Mouse (Mus musculus) heart, embryonic 16.5 days (tissue): Measurements from ENCODE around the gene Pamr1. TPM values are rescaled to one million over a fixed set of nuclear protein-coding genes. Genes with fewer than 3 reads are reported as not detected.

Experiments
- ATAC-seq: fragments of 200-750 bp; cut with Nextera tagmentation; replicated peaks from 2 replicates; pipeline ENCODE4 v1.8.0; 2017; ENCODE audit warnings: moderate number of reproducible peaks; ENCODE audit not compliant: insufficient read depth, low FRiP score; ENCODE audit errors: extremely low read depth
- H3K27ac ChIP-seq: fragments of 300-500 bp; sonication (generic); 2 replicates; pipeline ENCODE4 v1.5.1; 2014; ENCODE audit warnings: mild to moderate bottlenecking, low read length, control low read depth, moderate library complexity
- H3K27me3 ChIP-seq: fragments of 300-500 bp; sonication (generic); 2 replicates; pipeline ENCODE4 v1.6.1; 2014; ENCODE audit warnings: low read length, mixed read lengths; ENCODE audit not compliant: control insufficient read depth, insufficient read depth
- H3K36me3 ChIP-seq: fragments of 300-500 bp; sonication (generic); 2 replicates; pipeline ENCODE4 v1.6.1; 2014; ENCODE audit not compliant: control insufficient read depth, insufficient read depth
- H3K4me1 ChIP-seq: fragments of 300-500 bp; sonication (generic); 2 replicates; pipeline ENCODE4 v1.6.1; 2014; ENCODE audit warnings: low read length, mixed read lengths; ENCODE audit not compliant: control insufficient read depth, insufficient read depth
- H3K4me2 ChIP-seq: fragments of 300-500 bp; sonication (generic); 2 replicates; pipeline ENCODE4 v1.6.1; 2014; ENCODE audit warnings: low read depth, mild to moderate bottlenecking, control low read depth, low read length
- H3K4me3 ChIP-seq: fragments of 300-500 bp; sonication (generic); 2 replicates; pipeline ENCODE4 v1.5.1; 2014; ENCODE audit warnings: mild to moderate bottlenecking, control low read depth, low read length
- H3K9ac ChIP-seq: fragments of 300-500 bp; sonication (generic); 2 replicates; pipeline ENCODE4 v1.6.1; 2014; ENCODE audit warnings: low read length, control low read depth
- H3K9me3 ChIP-seq: fragments of 300-500 bp; sonication (generic); replicated peaks from 2 replicates; pipeline ENCODE4 v1.6.1; 2016; ENCODE audit warnings: low read length; ENCODE audit not compliant: control insufficient read depth
- WGBS: fragments of 180-500 bp; shearing (Covaris S2); extraction: QIAGEN DNeasy Blood & Tissue Kit; methylation state at CpG from one replicate; pipeline ENCODE4 v1.1.7; 2014; 5-methylcytosine and 5-hydroxymethylcytosine counted together
- polyA plus RNA-seq: library from polyadenylated mRNA; unstranded; fragments of >200 nt; fragmentation: Nextera tagmentation; extraction: Ambion mirVana; gene quantifications from 2 replicates; pipeline ENCODE4 v1.2.1, GENCODE M21; 2015

Gene Pamr1
- polyA plus RNA-seq, 1 experiment from 2014 or later, result 3.5 TPM

DNA sequence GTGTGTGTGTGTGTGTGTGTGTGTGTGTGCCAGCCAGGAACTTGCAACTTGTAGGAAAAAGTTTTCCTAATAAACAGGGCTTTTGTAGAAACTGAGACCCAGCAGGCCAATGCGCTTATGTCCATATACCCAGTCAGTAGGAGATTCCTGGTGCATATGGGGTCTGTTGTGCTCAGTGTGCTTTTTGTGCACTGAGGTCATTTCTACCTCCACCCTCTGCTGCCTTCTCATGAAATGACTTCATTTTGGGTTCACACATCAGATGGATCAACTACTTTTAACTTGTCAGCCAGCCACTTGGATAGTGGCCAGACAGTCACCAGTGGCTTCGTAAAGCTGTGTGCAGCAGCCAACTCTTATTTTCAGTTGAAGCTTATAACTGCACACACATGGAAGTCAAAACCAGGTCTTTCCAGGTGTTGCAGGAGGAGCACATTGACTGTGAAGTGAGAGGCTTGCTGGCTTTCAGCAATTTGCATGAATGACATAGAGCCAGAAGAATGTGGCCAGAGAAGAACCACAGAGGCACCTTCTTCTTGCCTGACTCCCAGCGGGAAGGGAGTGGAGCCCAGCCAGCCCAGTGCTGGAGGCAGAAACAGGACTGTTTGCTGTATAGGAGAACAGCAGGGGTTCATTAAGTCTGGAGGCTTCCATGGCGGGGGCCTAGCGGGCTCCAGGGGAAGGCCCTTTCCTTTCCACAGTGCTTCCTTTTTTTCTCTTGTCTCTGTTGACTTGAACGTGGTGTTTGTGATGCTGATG is 5.7 kb upstream of the Pamr1 start:
- no peak overlapping the region for H3K27ac ChIP-seq
- peaks cover 7% of the 10 kb centered on the region for H3K4me1 ChIP-seq
- H3K36me3 ChIP-seq, result no peaks in the 10 kb centered on the region
- no peak overlapping the region for H3K4me2 ChIP-seq
- H3K27me3 ChIP-seq, result peaks cover 4% of the 10 kb centered on the region
- no peak overlapping the region for H3K9ac ChIP-seq
- WGBS, result 30% methylated on average over 6 of the region's 6 CpGs
- ATAC-seq, result no peak
- H3K9me3 ChIP-seq, result 0 out of 2 replicates have a peak, but pooled peaks cover 2% of the 10 kb centered on the region
- H3K4me3 ChIP-seq, result no peak overlapping the region

DNA sequence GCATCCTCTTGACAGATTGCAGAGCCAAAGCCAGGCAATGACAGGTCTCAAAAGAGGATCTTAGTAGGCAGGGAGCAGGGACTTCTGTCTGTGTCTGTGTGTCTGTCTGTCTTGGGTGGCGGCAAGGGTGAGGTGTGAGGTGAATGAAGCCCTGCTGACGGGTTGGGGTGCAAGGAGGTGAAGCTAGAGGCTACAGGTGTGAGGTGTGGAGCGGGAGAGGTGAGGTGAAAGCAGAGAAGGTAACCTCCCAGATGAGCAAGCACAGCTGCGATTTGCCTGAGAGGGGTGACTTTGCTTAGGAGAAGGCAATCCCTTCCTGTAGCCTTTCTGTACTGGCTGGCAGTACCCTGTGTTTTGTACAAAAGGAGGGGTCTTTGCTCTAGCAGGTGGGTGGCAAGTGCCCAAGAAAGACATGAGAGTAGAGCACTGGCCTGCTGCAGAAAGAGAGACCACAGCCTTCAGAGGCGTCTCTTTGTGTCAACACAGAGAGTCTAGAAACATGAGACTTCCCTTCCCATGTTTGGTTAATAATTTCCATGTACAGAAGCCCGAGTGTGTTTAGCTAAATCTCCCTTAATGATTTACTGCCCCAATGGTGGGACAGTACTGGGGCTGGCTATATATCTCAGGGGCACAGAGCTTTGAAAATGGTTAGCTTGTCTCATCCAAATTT is 1.2 kb downstream of the Pamr1 start:
- H3K27me3 ChIP-seq, result peaks cover 13% of the 10 kb centered on the region
- H3K4me1 ChIP-seq, result peaks cover 7% of the 10 kb centered on the region
- no peak overlapping the region for H3K4me3 ChIP-seq
- WGBS, result 25% methylated on average over 6 of the region's 6 CpGs
- no peak for ATAC-seq
- H3K9ac ChIP-seq, result no peak overlapping the region
- H3K36me3 ChIP-seq, result no peaks in the 10 kb centered on the region
- peak overlapping the region; percentile 72; the same call in 1 of the 2 replicates for H3K4me2 ChIP-seq
- 0 out of 2 replicates have a peak, but pooled peaks cover 2% of the 10 kb centered on the region for H3K9me3 ChIP-seq
- no peak overlapping the region for H3K27ac ChIP-seq

DNA sequence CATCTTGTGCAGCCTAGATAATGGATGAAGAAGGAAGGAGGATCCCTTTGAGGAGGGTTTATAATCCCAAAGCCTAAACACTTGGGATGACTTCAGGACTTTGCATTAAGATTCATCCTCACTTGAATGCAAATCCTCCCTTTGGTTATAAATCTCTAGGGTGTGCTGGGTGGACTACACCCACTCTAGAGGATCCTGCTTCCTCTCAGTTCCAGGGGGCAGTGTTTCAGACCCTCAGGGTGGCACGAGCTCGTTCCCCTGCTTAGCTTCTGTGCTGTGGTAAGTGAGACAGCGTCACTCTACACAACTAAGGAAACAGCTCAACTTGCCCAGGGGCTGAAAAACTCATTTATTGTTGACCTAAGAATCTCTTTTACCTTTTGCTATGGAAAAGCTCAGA is 1.8 kb downstream of the Pamr1 start:
- WGBS, result 37% methylated on average over 3 of the region's 3 CpGs

DNA sequence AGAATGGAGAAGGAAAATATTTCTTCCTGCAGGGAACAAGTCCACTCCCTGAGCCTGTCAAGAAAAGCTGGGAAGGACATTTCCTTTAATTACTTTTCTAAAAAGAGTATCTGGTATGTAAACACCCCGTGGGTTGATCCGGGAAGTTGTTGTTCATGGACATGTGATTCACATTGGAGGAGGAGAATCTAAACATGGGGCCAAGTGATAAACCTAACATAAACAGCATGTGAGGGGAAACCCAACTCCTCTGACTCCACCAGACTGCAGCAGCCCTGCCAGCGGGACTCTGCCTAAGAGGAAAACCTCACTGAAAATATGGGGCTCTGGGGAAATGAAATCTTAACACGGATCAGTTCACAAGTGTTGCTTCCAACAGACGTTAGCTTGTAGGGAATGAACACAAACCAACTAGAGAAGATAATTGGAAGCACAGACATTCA is 2.3 kb downstream of the Pamr1 start:
- Histone ChIP-seq H3K4me2 (no peak overlapping the region), H3K9me3 (0 out of 2 replicates have a peak, but pooled peaks cover 2% of the 10 kb centered on the region), H3K36me3 (no peaks in the 10 kb centered on the region), H3K27ac (no peak overlapping the region), H3K27me3 (peaks cover 13% of the 10 kb centered on the region), H3K4me1 (peaks cover 7% of the 10 kb centered on the region), H3K9ac (no peak overlapping the region), H3K4me3 (no peak overlapping the region)
- WGBS, result 34% methylated on average over 5 of the region's 5 CpGs
- no peak for ATAC-seq

More for the DNA sequence above, 1.8 kb downstream of the Pamr1 start:
- no peak overlapping the region for H3K27ac ChIP-seq
- H3K9me3 ChIP-seq, result 0 out of 2 replicates have a peak, but pooled peaks cover 2% of the 10 kb centered on the region
- H3K27me3 ChIP-seq, result peaks cover 13% of the 10 kb centered on the region
- H3K4me3 ChIP-seq, result no peak overlapping the region
- no peaks in the 10 kb centered on the region for H3K36me3 ChIP-seq
- H3K9ac ChIP-seq, result no peak overlapping the region
- no peak for ATAC-seq
- H3K4me1 ChIP-seq, result peaks cover 7% of the 10 kb centered on the region
- no peak overlapping the region for H3K4me2 ChIP-seq

DNA sequence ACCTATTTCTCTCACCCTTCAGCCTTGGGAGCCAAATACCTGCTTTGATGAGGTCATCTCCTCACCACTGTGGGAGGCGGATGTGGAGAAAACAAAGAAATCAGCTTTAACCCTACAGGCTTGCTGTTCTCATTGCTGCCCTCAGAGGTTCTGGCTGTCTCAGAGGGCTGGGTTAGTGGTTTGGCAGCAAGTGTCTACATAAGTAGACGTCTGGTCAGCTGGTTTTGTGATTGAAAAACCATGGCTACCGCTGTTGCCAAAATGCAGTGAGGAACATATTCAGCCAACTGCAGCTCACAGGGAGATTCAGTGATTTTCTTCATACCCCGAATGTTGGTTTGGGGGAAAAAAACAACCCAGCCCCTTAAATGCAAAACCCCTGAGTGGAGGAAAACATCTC is 7.3 kb downstream of the Pamr1 start:
- WGBS, result 63% methylated on average over 4 of the region's 4 CpGs
- H3K9ac ChIP-seq, result no peak overlapping the region
- no peak overlapping the region for H3K4me3 ChIP-seq
- no peak for ATAC-seq
- H3K4me2 ChIP-seq, result no peak overlapping the region
- H3K27ac ChIP-seq, result no peak overlapping the region
- no peaks in the 10 kb centered on the region for H3K9me3 ChIP-seq
- H3K27me3 ChIP-seq, result no peaks in the 10 kb centered on the region; the same call in 1 of the 2 replicates
- H3K4me1 ChIP-seq, result no peaks in the 10 kb centered on the region
- H3K36me3 ChIP-seq, result no peaks in the 10 kb centered on the region

DNA sequence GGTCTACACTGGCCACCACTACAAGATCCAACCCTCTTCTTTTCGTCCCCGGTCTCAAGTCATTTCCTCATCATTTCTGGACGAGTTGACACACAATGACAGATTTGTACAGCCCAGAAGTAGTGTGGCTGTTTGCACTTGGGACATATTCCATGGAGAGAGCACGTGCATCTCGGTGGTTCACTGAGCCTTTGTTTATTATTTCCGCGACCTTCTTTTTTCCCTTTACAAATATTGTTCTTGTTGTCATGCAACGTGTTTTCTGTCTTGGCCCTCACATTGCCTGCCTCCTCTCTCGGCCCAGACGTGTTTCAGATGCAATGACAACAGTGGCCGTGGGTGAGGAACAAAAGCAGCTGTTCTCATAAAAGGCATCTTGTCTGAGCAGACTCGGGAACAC is 9.2 kb downstream of the Pamr1 start:
- Histone ChIP-seq H3K4me1 (no peaks in the 10 kb centered on the region), H3K27me3 (no peaks in the 10 kb centered on the region), H3K9me3 (no peaks in the 10 kb centered on the region), H3K27ac (no peak overlapping the region), H3K9ac (no peak overlapping the region), H3K36me3 (no peaks in the 10 kb centered on the region), H3K4me3 (no peak overlapping the region), H3K4me2 (no peak overlapping the region)
- no peak for ATAC-seq
- 69% methylated on average over 12 of the region's 12 CpGs for WGBS

DNA sequence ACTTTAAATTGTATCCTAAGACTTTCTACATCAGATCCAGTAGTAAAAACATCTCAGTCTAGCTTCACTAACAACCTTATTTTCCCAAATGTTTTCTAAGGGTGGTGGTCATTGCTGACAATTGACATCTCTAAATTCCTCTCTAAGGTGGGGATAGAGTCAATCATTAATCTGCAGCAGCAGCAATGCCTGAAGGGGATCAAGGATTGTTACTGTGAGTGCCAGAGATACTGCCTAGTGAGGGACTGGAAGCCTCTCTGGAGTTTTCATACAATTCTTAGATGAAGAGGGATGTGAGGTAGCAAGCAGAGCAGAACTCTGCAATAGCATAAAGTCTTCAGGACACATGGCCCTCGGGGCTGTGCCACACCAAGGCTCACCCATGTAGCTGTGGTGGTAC is 14.0 kb downstream of the Pamr1 start:
- Histone ChIP-seq H3K4me1 (no peaks in the 10 kb centered on the region), H3K4me3 (no peak overlapping the region), H3K27me3 (no peaks in the 10 kb centered on the region), H3K9me3 (no peaks in the 10 kb centered on the region), H3K36me3 (no peaks in the 10 kb centered on the region), H3K4me2 (no peak overlapping the region), H3K27ac (no peak overlapping the region), H3K9ac (no peak overlapping the region)
- 54% methylated on average over 1 of the region's 1 CpGs for WGBS
- no peak for ATAC-seq

DNA sequence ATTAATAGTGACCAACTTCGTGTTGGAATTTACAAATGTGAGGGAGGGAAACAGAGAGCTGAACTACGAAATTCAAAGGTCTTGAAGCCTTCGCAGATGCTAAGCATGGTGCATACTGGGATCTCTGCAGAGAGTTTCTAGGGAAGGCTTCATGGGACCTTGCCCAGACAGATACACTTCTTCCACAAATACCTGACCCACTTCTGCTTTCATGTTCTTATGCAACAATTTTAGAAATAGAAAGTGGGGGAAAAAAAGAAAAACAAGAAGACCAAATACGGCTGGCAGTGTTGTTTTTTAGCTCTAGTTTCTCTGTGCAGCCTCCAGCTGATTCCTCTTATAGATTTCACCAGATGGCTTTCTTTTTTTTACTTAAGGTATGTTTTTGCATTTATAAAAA is 29.4 kb downstream of the Pamr1 start:
- Histone ChIP-seq H3K27me3 (no peaks in the 10 kb centered on the region), H3K36me3 (no peaks in the 10 kb centered on the region), H3K4me3 (no peak overlapping the region), H3K4me2 (no peak overlapping the region), H3K27ac (no peak overlapping the region), H3K4me1 (no peaks in the 10 kb centered on the region), H3K9ac (no peak overlapping the region), H3K9me3 (no peaks in the 10 kb centered on the region)
- no peak for ATAC-seq
- 67% methylated on average over 4 of the region's 4 CpGs for WGBS

DNA sequence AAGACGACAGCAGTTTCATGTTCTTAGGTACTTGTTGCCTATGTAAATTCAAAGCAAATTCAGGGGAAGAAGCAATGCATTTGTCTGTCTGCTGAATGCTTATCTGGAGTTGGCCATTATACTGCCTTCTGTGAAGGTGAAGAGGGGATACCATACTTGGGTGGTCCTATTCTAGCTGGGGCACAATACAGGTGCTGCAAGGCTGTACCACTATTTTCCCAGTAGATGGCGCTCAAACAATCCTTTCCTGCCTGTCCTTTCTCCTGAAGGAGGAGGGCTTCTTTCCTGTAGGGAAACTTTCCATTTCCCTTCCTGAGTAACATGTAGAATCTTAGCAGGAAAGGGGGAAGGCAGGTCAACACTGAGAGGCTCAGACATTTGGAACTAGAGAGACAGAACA is 40.2 kb downstream of the Pamr1 start:
- no peaks in the 10 kb centered on the region for H3K4me1 ChIP-seq
- ATAC-seq, result no peak
- no peak overlapping the region for H3K27ac ChIP-seq
- no peaks in the 10 kb centered on the region for H3K36me3 ChIP-seq
- no peak overlapping the region for H3K4me3 ChIP-seq
- no peak overlapping the region for H3K4me2 ChIP-seq
- no peaks in the 10 kb centered on the region for H3K9me3 ChIP-seq
- H3K9ac ChIP-seq, result no peak overlapping the region
- WGBS, result 38% methylated on average over 2 of the region's 2 CpGs
- H3K27me3 ChIP-seq, result no peaks in the 10 kb centered on the region
